Mouse (Mus musculus): Measurements from ENCODE around the gene Armh1.

DNA sequence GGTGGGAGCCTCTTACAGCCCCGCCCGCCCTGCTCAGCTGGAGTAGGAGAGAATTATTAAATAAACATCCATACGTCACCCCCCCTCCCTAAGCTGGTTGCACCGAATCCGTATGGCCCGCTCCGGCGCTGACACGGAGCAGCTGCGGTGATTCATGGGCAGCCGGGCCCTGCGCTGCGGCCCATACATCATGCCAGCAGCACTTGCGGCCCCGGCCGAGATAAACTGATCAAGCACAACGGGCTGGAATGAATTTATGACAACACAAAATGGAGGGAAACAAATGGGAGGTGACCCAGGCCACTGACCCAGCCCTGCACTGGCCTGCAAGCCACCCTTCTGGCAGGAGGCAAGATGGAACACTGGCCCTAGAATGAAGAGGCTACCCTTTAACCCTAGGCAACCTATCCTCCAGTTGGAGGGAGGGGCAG is 24.4 kb upstream of the Armh1 start:
- TF ChIP-seq CTCF (IDR thresholded peaks at IDR 0.05) (no peak), POLR2A (IDR thresholded peaks at IDR 0.05; ENCODE audit: insufficient read depth, low read depth, low read length) (no peak), EP300 (IDR thresholded peaks at IDR 0.05; ENCODE audit: insufficient read depth, low read depth, low read length) (no peak)
